Mouse (Mus musculus) heart, adult 18-20 months (tissue): ENCODE results near the gene Meis1. TPM values are rescaled to one million over a fixed set of nuclear protein-coding genes. Genes with fewer than 3 reads are reported as not detected.

Experiments
- DNase-seq, 2 experiments: peaks; one replicate each; pipeline ENCODE4 v3.0.0; 2021 to 2022; ENCODE audit warnings: mixed read lengths in 1 of 2
- long read RNA-seq, 2 experiments: library from polyadenylated mRNA; stranded (forward); transcript quantifications; one replicate each; pipeline ENCODE4 v2.0.0; 2021
- total RNA-seq, 2 experiments: library from RNA; stranded (reverse); gene quantifications; 2 replicates each; pipeline ENCODE4 v1.2.3; 2021

Meis1 gene
- 10 to 100 TPM; 25.0 to 25.2 TPM for total RNA-seq
- long read RNA-seq, experiment 1, partial matches to known transcripts, result 3 of 18 reads
- long read RNA-seq, experiment 1, other reads (novel, unspliced or antisense), result 12 of 18 reads
- long read RNA-seq, experiment 2, partial matches to known transcripts, result 2 of 9 reads
- long read RNA-seq, experiment 2, other reads (novel, unspliced or antisense), result 5 of 9 reads

- peak; percentile 92 to 96 for DNase-seq
These were observed at the start of gene Meis1 for GRCm38 (mm10) chr11:19018489-19019203. Gene Meis1, minus strand, starts transcription at chr11:19018985.

GRCm38 (mm10) chr11:19067334-19067733 lies 48.5 kb upstream of the Meis1 start:
- DNase-seq, result no peak

- no peak for DNase-seq
These were observed 30.5 kb upstream of the Meis1 start for GRCm38 (mm10) chr11:19049276-19049675.

GRCm38 (mm10) chr11:19036595-19037166 lies 17.9 kb upstream of the Meis1 start:
- no peak for DNase-seq

GRCm38 (mm10) chr11:19026581-19027561 lies 8.1 kb upstream of the Meis1 start:
- peak; percentile 73 to 76 for DNase-seq

- peak in 1 of 2 experiments; percentile 25 for DNase-seq
These were observed 7.3 kb upstream of the Meis1 start for GRCm38 (mm10) chr11:19025976-19026520.

GRCm38 (mm10) chr11:19024496-19025265 lies 5.9 kb upstream of the Meis1 start:
- DNase-seq, result peak; percentile 66 to 79

GRCm38 (mm10) chr11:19023356-19023755 lies 4.6 kb upstream of the Meis1 start:
- DNase-seq, result no peak

GRCm38 (mm10) chr11:19022576-19022975 lies 3.8 kb upstream of the Meis1 start:
- peak in 1 of 2 experiments; percentile 7 for DNase-seq

- peak in 1 of 2 experiments; percentile 58 for DNase-seq
These were observed 2.3 kb upstream of the Meis1 start for GRCm38 (mm10) chr11:19020951-19021710.

GRCm38 (mm10) chr11:19020371-19020824 lies 1.6 kb upstream of the Meis1 start:
- DNase-seq, result peak; percentile 96 to 97

- peak; percentile 69 to 83 for DNase-seq
These were observed 703 bp upstream of the Meis1 start for GRCm38 (mm10) chr11:19019204-19020171.

- DNase-seq, result no peak
These were observed 919 bp downstream of the Meis1 start for GRCm38 (mm10) chr11:19017719-19018413.

- peak in 1 of 2 experiments; percentile 20 for DNase-seq
These were observed 1.5 kb downstream of the Meis1 start for GRCm38 (mm10) chr11:19017262-19017661.

- DNase-seq, result peak; percentile 22 to 67
These were observed 2.1 kb downstream of the Meis1 start for GRCm38 (mm10) chr11:19016481-19017220.

- DNase-seq, result peak; percentile 27 to 73
These were observed 2.9 kb downstream of the Meis1 start for GRCm38 (mm10) chr11:19015731-19016461.

- DNase-seq, result peak; percentile 23 to 71
These were observed 3.4 kb downstream of the Meis1 start for GRCm38 (mm10) chr11:19015381-19015730.
